Mouse (Mus musculus): Measurements from ENCODE around the gene Kdelr3.

DNA sequence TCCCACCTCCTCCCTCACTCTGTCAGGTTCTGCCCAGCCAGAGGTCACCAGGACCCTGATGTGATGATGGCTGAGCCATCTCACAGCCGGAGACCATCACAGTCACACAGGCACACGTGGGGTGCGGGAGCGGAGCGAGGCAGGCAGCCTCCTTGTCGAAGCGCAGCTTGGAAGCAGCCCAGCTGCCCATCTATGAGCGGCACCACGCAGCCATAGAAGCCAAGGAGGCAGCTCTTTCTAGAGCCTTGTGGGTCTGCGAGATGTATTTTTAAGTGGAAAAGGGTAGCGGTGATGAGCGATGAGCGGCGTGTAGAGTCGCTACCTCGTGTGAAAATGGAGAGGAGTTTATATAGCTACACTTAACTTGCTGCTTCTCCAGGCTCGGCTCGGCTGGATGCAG is 22.7 kb upstream of the Kdelr3 start:
- TF ChIP-seq EP300 (IDR thresholded peaks at IDR 0.05; ENCODE audit: low read depth) (no peak), CTCF (IDR thresholded peaks at IDR 0.05; ENCODE audit: low read depth) (no peak)
